Mouse (Mus musculus): ENCODE measurements at regions not wholly inside any gene's neighbourhood (a gene's known extent, or its start where the extent isn't known, plus 50 kb on each side); places are given as distances from the start of the nearest gene placed in this dataset.

GRCm38 (mm10) chr14:123219590-123219989 lies 235.8 kb upstream of the Tmtc4 start:
- no peak for DNase-seq (ENCODE audit: low spot score in 2 of 2)

- no peak for DNase-seq (ENCODE audit: low spot score in 2 of 2)
These were observed 226.4 kb upstream of the Tmtc4 start for GRCm38 (mm10) chr14:123210241-123210640.

- no peak for DNase-seq (ENCODE audit: low spot score in 2 of 2)
These were observed 219.0 kb upstream of the Tmtc4 start for GRCm38 (mm10) chr14:123202848-123203247.

- DNase-seq (ENCODE audit: low spot score in 2 of 2): no peak
These were observed 218.5 kb upstream of the Tmtc4 start for GRCm38 (mm10) chr14:123202313-123202712.

- peak; percentile 61 to 65 for DNase-seq (ENCODE audit: low spot score in 2 of 2)
These were observed 217.8 kb upstream of the Tmtc4 start for GRCm38 (mm10) chr14:123201426-123202274.

- DNase-seq (ENCODE audit: low spot score in 2 of 2): no peak
These were observed 215.3 kb upstream of the Tmtc4 start for GRCm38 (mm10) chr14:123199111-123199510.

- no peak for DNase-seq (ENCODE audit: low spot score in 2 of 2)
These were observed 208.7 kb upstream of the Tmtc4 start for GRCm38 (mm10) chr14:123192574-123192973.

GRCm38 (mm10) chr14:123190729-123191128 lies 206.9 kb upstream of the Tmtc4 start:
- DNase-seq (ENCODE audit: low spot score in 2 of 2): no peak

GRCm38 (mm10) chr14:123187270-123188058 lies 203.6 kb upstream of the Tmtc4 start:
- DNase-seq (ENCODE audit: low spot score in 2 of 2): no peak

GRCm38 (mm10) chr14:123173183-123173582 lies 189.3 kb upstream of the Tmtc4 start:
- no peak for DNase-seq (ENCODE audit: low spot score in 2 of 2)

- DNase-seq (ENCODE audit: low spot score in 2 of 2): no peak
These were observed 188.0 kb upstream of the Tmtc4 start for GRCm38 (mm10) chr14:123171865-123172264.

GRCm38 (mm10) chr14:123163842-123164241 lies 180.0 kb upstream of the Tmtc4 start:
- no peak for DNase-seq (ENCODE audit: low spot score in 2 of 2)

GRCm38 (mm10) chr14:123143489-123144046 lies 159.7 kb upstream of the Tmtc4 start:
- no peak for DNase-seq (ENCODE audit: low spot score in 2 of 2)

- no peak for DNase-seq (ENCODE audit: low spot score in 2 of 2)
These were observed 155.2 kb upstream of the Tmtc4 start for GRCm38 (mm10) chr14:123138743-123139705.

GRCm38 (mm10) chr14:123133979-123134378 lies 150.1 kb upstream of the Tmtc4 start:
- DNase-seq (ENCODE audit: low spot score in 2 of 2): no peak

- no peak for DNase-seq (ENCODE audit: low spot score in 2 of 2)
These were observed 136.5 kb upstream of the Tmtc4 start for GRCm38 (mm10) chr14:123120361-123120760.

GRCm38 (mm10) chr14:123116337-123116736 lies 132.5 kb upstream of the Tmtc4 start:
- no peak for DNase-seq (ENCODE audit: low spot score in 2 of 2)

GRCm38 (mm10) chr14:123110533-123110932 lies 126.7 kb upstream of the Tmtc4 start:
- no peak for DNase-seq (ENCODE audit: low spot score in 2 of 2)

GRCm38 (mm10) chr14:123100371-123100770 lies 116.5 kb upstream of the Tmtc4 start:
- no peak for DNase-seq (ENCODE audit: low spot score in 2 of 2)

- DNase-seq (ENCODE audit: low spot score in 2 of 2): no peak
These were observed 112.3 kb upstream of the Tmtc4 start for GRCm38 (mm10) chr14:123096086-123096485.

GRCm38 (mm10) chr14:123082065-123082464 lies 98.2 kb upstream of the Tmtc4 start:
- DNase-seq (ENCODE audit: low spot score in 2 of 2): no peak
